Mouse (Mus musculus) E14TG2a.4 (cell line): Measurements from ENCODE around the gene Gm14326.
"Not testable (repeated sequence)": the region's sequence is repeated elsewhere in the genome, so short reads cannot be mapped to it uniquely, and the experiment has no call there.

Experiments used
- CTCF ChIP-seq: conservative IDR thresholded peaks from 2 replicates; pipeline ENCODE4 v1.5.1; 2014; ENCODE audit warnings: low read length
- NANOG ChIP-seq: IDR thresholded peaks from 2 replicates; pipeline ENCODE4 v1.6.1; 2014; ENCODE audit warnings: borderline replicate concordance, low read length, mixed read lengths
- POU5F1 ChIP-seq: IDR thresholded peaks from 2 replicates; pipeline ENCODE4 v1.6.1; 2014; ENCODE audit warnings: low read length, borderline replicate concordance

DNA sequence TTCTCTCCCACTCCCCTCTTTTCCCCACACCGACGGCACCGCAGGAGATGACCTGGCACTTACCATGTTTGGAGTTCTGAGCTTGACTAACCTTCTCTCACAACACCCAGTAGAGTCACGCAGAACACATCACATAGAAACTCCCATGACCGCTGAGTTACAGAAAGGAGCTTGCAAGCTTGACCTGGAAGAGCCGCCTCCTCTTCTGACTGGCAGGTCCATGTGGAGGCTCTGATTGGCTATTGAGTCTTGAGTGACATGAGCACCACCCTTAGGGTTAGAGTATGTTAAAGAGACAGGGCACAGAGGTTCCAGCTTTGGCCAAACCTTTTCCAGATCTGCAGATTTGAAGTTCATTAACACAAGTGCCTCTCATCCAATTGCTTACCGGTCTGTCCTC lies at the start of gene Gm14326:
- TF ChIP-seq CTCF, NANOG, POU5F1: not testable (repeated sequence)
